Mouse (Mus musculus): Measurements from ENCODE around the gene Bcan.

Gene Bcan

GRCm38 (mm10) chr3:88000181-88000580 is at the start of gene Bcan:
TSS of gene Bcan (minus strand) at chr3:88000230.
- no peak for DNase-seq (ENCODE audit: low spot score in 2 of 2)

GRCm38 (mm10) chr3:88049532-88049931 is 49.5 kb upstream of the Bcan start:
- DNase-seq (ENCODE audit: low spot score in 2 of 2): no peak

- peak; percentile 54 to 81 for DNase-seq (ENCODE audit: low spot score in 2 of 2)
Measured at GRCm38 (mm10) chr3:88042661-88043421, 42.8 kb upstream of the Bcan start, which contains the start of gene Gpatch4. TSS of gene Gpatch4 (plus strand) at chr3:88043108.

- DNase-seq (ENCODE audit: low spot score in 2 of 2): no peak
Measured at GRCm38 (mm10) chr3:88035561-88036293, 35.7 kb upstream of the Bcan start.

- no peak for DNase-seq (ENCODE audit: low spot score in 2 of 2)
Measured at GRCm38 (mm10) chr3:88033506-88033905, 33.5 kb upstream of the Bcan start.

- DNase-seq (ENCODE audit: low spot score in 2 of 2): no peak
Measured at GRCm38 (mm10) chr3:88030608-88031395, 30.8 kb upstream of the Bcan start.

GRCm38 (mm10) chr3:88027434-88028186 is 27.6 kb upstream of the Bcan start, which contains the start of gene Hapln2:
TSS of gene Hapln2 (minus strand) at chr3:88027583.
- no peak for DNase-seq (ENCODE audit: low spot score in 2 of 2)

- DNase-seq (ENCODE audit: low spot score in 2 of 2): no peak
Measured at GRCm38 (mm10) chr3:88026823-88027222, 26.8 kb upstream of the Bcan start.

GRCm38 (mm10) chr3:88023192-88024074 is 23.4 kb upstream of the Bcan start:
- DNase-seq (ENCODE audit: low spot score in 2 of 2): no peak

GRCm38 (mm10) chr3:88022322-88023191 is 22.5 kb upstream of the Bcan start:
- peak in 1 of 2 experiments; percentile 47 for DNase-seq (ENCODE audit: low spot score in 2 of 2)

GRCm38 (mm10) chr3:88010634-88011265 is 10.7 kb upstream of the Bcan start:
- no peak for DNase-seq (ENCODE audit: low spot score in 2 of 2)

- no peak for DNase-seq (ENCODE audit: low spot score in 2 of 2)
Measured at GRCm38 (mm10) chr3:88005822-88006786, 6.1 kb upstream of the Bcan start.

- DNase-seq (ENCODE audit: low spot score in 2 of 2): no peak
Measured at GRCm38 (mm10) chr3:88002291-88002976, 2.4 kb upstream of the Bcan start.

GRCm38 (mm10) chr3:88000816-88001595 is 976 bp upstream of the Bcan start:
- no peak for DNase-seq (ENCODE audit: low spot score in 2 of 2)

- no peak for DNase-seq (ENCODE audit: low spot score in 2 of 2)
Measured at GRCm38 (mm10) chr3:87999243-87999895, 661 bp downstream of the Bcan start.

- no peak for DNase-seq (ENCODE audit: low spot score in 2 of 2)
Measured at GRCm38 (mm10) chr3:87998747-87999146, 1.3 kb downstream of the Bcan start.
